Mouse (Mus musculus) liver, embryonic 13.5 days (tissue): ENCODE measurements around the gene Prkce. TPM values are rescaled to one million over a fixed set of nuclear protein-coding genes. Genes with fewer than 3 reads are reported as not detected.

Experiments
- ATAC-seq: fragments of 200-750 bp; cut with Nextera tagmentation; 2 replicates; pipeline ENCODE4 v1.8.0; 2017; ENCODE audit warnings: low read depth, mild to moderate bottlenecking, moderate number of reproducible peaks, moderate library complexity
- DNase-seq: peaks from one replicate; pipeline ENCODE4 v3.0.0; 2022
- H3K27ac ChIP-seq: fragments of 300-500 bp; sonication (generic); 2 replicates; pipeline ENCODE4 v1.5.1; 2015; ENCODE audit warnings: moderate library complexity, mild to moderate bottlenecking, inconsistent platforms
- H3K27me3 ChIP-seq: fragments of 300-500 bp; sonication (generic); 2 replicates; pipeline ENCODE4 v1.6.1; 2015; ENCODE audit warnings: mild to moderate bottlenecking, inconsistent platforms
- H3K36me3 ChIP-seq: fragments of 300-500 bp; sonication (generic); 2 replicates; pipeline ENCODE4 v1.6.1; 2015; ENCODE audit warnings: mild to moderate bottlenecking, inconsistent platforms
- H3K4me1 ChIP-seq: fragments of 300-500 bp; sonication (generic); replicated peaks from 2 replicates; pipeline ENCODE4 v1.6.1; 2015; ENCODE audit warnings: inconsistent platforms
- H3K4me2 ChIP-seq: fragments of 300-500 bp; sonication (generic); 2 replicates; pipeline ENCODE4 v1.6.1; 2015; ENCODE audit warnings: inconsistent platforms, mild to moderate bottlenecking, moderate library complexity
- H3K4me3 ChIP-seq: fragments of 300-500 bp; sonication (generic); replicated peaks from 2 replicates; pipeline ENCODE4 v1.5.1; 2015; ENCODE audit warnings: mild to moderate bottlenecking, inconsistent platforms
- H3K9ac ChIP-seq: fragments of 300-500 bp; sonication (generic); 2 replicates; pipeline ENCODE4 v1.6.1; 2015; ENCODE audit warnings: mild to moderate bottlenecking, inconsistent platforms
- H3K9me3 ChIP-seq: fragments of 300-500 bp; sonication (generic); replicated peaks from 2 replicates; pipeline ENCODE4 v1.6.1; 2016; ENCODE audit warnings: inconsistent platforms
- WGBS: fragments of 180-500 bp; shearing (Covaris S2); methylation state at CpG from one replicate; pipeline ENCODE4 v1.1.7; 2015; ENCODE audit not compliant: insufficient replicate concordance; 5-methylcytosine and 5-hydroxymethylcytosine counted together
- polyA plus RNA-seq: library from polyadenylated mRNA; unstranded; fragments of >200 nt; fragmentation: Nextera tagmentation; extraction: Ambion mirVana; gene quantifications from 2 replicates; pipeline ENCODE4 v1.2.1, GENCODE M21; 2015

Prkce gene
- polyA plus RNA-seq, 1 experiment from 2014 or later: 0.90 TPM

- no peak overlapping the region for H3K4me3 ChIP-seq
- no peaks in the 10 kb centered on the region for H3K36me3 ChIP-seq
- ATAC-seq: no peak
- no peak overlapping the region for H3K27ac ChIP-seq
- 55% methylated on average over 2 of the region's 2 CpGs for WGBS
- H3K4me1 ChIP-seq: no peaks in the 10 kb centered on the region; the same call in 1 of the 2 replicates
- H3K9ac ChIP-seq: no peak overlapping the region
- DNase-seq: no peak
- H3K4me2 ChIP-seq: no peak overlapping the region
- H3K27me3 ChIP-seq: no peaks in the 10 kb centered on the region
- H3K9me3 ChIP-seq: no peaks in the 10 kb centered on the region
Measured at GRCm38 (mm10) chr17:86433117-86433516, 265.5 kb downstream of the Prkce start.

DNA sequence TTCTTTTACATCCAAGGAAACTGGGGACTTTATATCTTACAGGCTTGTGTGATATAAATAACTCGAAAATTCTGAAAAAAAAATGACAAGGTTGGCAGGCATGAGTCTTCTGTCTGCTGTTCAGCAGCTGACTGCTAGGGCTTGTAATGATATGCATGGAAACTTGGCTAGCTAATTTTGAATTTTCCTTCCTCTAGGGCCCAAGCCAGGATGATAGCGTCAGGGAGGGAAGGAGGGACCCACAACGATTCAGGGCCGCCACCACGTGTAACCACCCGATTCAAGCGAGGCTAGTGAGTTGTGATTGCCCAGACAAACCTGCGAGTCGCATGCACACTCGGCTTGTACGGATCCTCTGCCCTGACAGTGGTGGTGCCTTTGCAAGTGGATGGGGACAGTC, 266.2 kb downstream of the Prkce start:
- 84% methylated on average over 11 of the region's 11 CpGs for WGBS
- no peaks in the 10 kb centered on the region for H3K9me3 ChIP-seq
- H3K36me3 ChIP-seq: no peaks in the 10 kb centered on the region
- no peak for DNase-seq
- no peak overlapping the region for H3K27ac ChIP-seq
- no peaks in the 10 kb centered on the region; the same call in 1 of the 2 replicates for H3K4me1 ChIP-seq
- H3K27me3 ChIP-seq: no peaks in the 10 kb centered on the region
- H3K4me3 ChIP-seq: no peak overlapping the region
- no peak overlapping the region for H3K9ac ChIP-seq
- no peak overlapping the region for H3K4me2 ChIP-seq
- ATAC-seq: no peak

- no peak overlapping the region for H3K27ac ChIP-seq
- DNase-seq (no peak), ATAC-seq (no peak)
- no peaks in the 10 kb centered on the region for H3K36me3 ChIP-seq
- H3K4me2 ChIP-seq: no peak overlapping the region
- 65% methylated on average over 2 of the region's 2 CpGs for WGBS
- no peak overlapping the region for H3K9ac ChIP-seq
- no peaks in the 10 kb centered on the region for H3K9me3 ChIP-seq
- no peak overlapping the region for H3K4me3 ChIP-seq
- H3K4me1 ChIP-seq: peaks cover 3% of the 10 kb centered on the region; the same call in 1 of the 2 replicates
- no peaks in the 10 kb centered on the region for H3K27me3 ChIP-seq
Measured at GRCm38 (mm10) chr17:86434781-86435180, 267.2 kb downstream of the Prkce start.

DNA sequence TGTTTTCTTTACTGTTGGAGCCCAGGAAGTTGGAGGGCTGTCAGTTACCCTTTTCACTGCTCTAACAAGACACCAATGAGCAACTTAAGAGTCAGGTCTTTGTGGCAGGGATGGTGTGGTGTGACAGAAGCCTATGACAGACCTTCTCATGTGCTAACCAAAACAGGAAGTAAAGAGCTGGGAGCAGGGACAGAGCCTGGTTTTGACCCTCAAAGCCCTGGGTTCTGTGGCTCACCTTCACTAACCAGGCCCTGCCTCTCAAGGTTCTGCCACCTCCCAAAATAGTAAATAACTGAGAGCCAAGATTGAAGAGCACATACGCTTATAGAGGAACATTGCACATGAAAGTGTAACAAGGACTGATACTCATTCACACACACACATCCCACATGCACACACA, 268.0 kb downstream of the Prkce start:
- 86% methylated on average over 1 of the region's 1 CpGs for WGBS
- H3K27me3 ChIP-seq: no peaks in the 10 kb centered on the region
- H3K9me3 ChIP-seq: no peaks in the 10 kb centered on the region
- no peak overlapping the region for H3K4me2 ChIP-seq
- no peak overlapping the region for H3K27ac ChIP-seq
- H3K4me1 ChIP-seq: peaks cover 3% of the 10 kb centered on the region; the same call in 1 of the 2 replicates
- H3K4me3 ChIP-seq: no peak overlapping the region
- no peaks in the 10 kb centered on the region for H3K36me3 ChIP-seq
- ATAC-seq (no peak), DNase-seq (no peak)
- no peak overlapping the region for H3K9ac ChIP-seq

- Histone ChIP-seq H3K9ac (no peak overlapping the region), H3K36me3 (no peaks in the 10 kb centered on the region), H3K27ac (no peak overlapping the region), H3K4me2 (no peak overlapping the region), H3K27me3 (no peaks in the 10 kb centered on the region), H3K9me3 (no peaks in the 10 kb centered on the region), H3K4me3 (no peak overlapping the region), H3K4me1 (peaks cover 3% of the 10 kb centered on the region; the same call in 1 of the 2 replicates)
- 74% methylated on average over 2 of the region's 2 CpGs for WGBS
- DNase-seq (no peak), ATAC-seq (no peak)
Measured at GRCm38 (mm10) chr17:86435984-86436383, 268.4 kb downstream of the Prkce start.

DNA sequence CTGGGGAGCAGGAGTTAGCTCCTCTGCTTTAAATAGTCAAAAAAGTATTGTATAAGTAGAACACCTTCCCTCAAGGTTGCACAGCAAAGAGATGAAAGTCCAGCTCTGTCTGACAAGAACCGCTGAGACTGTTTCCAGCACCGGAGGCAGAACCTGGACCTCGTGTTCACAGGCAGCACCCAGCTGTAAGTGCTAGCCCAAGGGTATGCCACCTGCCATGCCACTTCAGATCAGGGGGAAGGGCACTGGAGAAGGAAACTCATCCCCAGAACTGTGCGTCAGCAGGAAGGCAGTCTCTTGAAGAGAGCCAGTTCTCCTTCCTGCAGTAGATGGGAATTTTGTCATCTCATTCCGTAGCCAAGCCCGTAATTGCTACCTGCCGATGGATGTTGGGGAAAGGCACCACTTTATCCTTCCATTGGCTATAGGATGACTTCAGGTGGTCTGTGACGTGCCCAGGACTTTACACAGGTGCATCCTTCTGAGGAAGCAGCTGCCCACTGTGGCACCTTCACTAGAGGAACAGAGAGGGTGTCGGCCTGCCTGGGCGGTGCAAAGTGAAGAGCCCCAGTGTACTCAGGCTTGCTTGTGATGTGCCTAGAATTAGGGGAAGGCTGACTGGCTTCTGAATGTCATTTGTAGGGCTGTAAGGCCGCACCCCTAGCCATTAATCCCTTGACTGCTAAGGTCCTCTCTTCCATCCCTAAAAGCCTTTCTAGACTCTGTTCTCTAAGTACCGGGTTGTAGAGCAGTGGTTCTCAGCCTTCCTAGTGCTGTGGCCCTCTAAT, 269.2 kb downstream of the Prkce start:
- H3K9me3 ChIP-seq: no peaks in the 10 kb centered on the region
- no peak overlapping the region for H3K4me3 ChIP-seq
- peaks cover 3% of the 10 kb centered on the region; the same call in 1 of the 2 replicates for H3K4me1 ChIP-seq
- 70% methylated on average over 12 of the region's 12 CpGs for WGBS
- H3K36me3 ChIP-seq: no peaks in the 10 kb centered on the region
- no peaks in the 10 kb centered on the region for H3K27me3 ChIP-seq
- ATAC-seq (no peak), DNase-seq (no peak)
- H3K4me2 ChIP-seq: no peak overlapping the region
- no peak overlapping the region for H3K27ac ChIP-seq
- H3K9ac ChIP-seq: no peak overlapping the region

GRCm38 (mm10) chr17:86437516-86438277, 270.1 kb downstream of the Prkce start:
- no peak overlapping the region for H3K4me2 ChIP-seq
- H3K36me3 ChIP-seq: no peaks in the 10 kb centered on the region
- H3K27ac ChIP-seq: no peak overlapping the region
- peaks cover 3% of the 10 kb centered on the region; the same call in 1 of the 2 replicates for H3K4me1 ChIP-seq
- H3K4me3 ChIP-seq: no peak overlapping the region
- H3K9ac ChIP-seq: no peak overlapping the region
- WGBS: 67% methylated on average over 20 of the region's 20 CpGs
- DNase-seq: no peak
- H3K27me3 ChIP-seq: no peaks in the 10 kb centered on the region
- ATAC-seq: no peak
- no peaks in the 10 kb centered on the region for H3K9me3 ChIP-seq

DNA sequence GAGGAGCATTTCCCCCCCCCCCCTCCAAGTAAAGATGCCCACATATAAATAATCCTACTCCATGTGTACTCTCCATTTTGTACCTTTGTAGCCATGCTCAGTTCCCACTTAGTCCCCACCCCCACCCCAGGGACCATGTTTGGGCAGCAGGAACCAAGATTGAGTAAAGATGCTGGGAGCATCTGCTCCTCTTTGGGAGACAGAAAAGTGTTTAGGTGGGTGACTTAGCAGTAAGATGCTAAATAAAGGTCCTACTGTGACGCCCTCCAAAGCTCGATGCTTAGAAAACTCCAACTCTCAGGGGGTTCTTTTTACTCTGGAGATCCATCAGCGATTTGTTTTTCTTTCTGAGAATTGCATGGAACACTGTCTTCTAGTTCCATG, 270.7 kb downstream of the Prkce start:
- no peak overlapping the region for H3K4me2 ChIP-seq
- no peak for ATAC-seq
- H3K4me3 ChIP-seq: no peak overlapping the region
- H3K9ac ChIP-seq: no peak overlapping the region
- DNase-seq: no peak
- H3K36me3 ChIP-seq: no peaks in the 10 kb centered on the region
- H3K27ac ChIP-seq: no peak overlapping the region
- H3K9me3 ChIP-seq: no peaks in the 10 kb centered on the region
- no peaks in the 10 kb centered on the region for H3K27me3 ChIP-seq
- H3K4me1 ChIP-seq: peaks cover 3% of the 10 kb centered on the region; the same call in 1 of the 2 replicates
- WGBS: 66% methylated on average over 3 of the region's 3 CpGs

- H3K4me1 ChIP-seq: peaks cover 3% of the 10 kb centered on the region; the same call in 1 of the 2 replicates
- DNase-seq (no peak), ATAC-seq (no peak)
- H3K27ac ChIP-seq: no peak overlapping the region
- no peak overlapping the region for H3K4me2 ChIP-seq
- H3K9ac ChIP-seq: no peak overlapping the region
- no peak overlapping the region for H3K4me3 ChIP-seq
- 47% methylated on average over 5 of the region's 5 CpGs for WGBS
- H3K9me3 ChIP-seq: no peaks in the 10 kb centered on the region
- no peaks in the 10 kb centered on the region for H3K36me3 ChIP-seq
- H3K27me3 ChIP-seq: no peaks in the 10 kb centered on the region
Measured at GRCm38 (mm10) chr17:86438763-86439162, 271.2 kb downstream of the Prkce start.

DNA sequence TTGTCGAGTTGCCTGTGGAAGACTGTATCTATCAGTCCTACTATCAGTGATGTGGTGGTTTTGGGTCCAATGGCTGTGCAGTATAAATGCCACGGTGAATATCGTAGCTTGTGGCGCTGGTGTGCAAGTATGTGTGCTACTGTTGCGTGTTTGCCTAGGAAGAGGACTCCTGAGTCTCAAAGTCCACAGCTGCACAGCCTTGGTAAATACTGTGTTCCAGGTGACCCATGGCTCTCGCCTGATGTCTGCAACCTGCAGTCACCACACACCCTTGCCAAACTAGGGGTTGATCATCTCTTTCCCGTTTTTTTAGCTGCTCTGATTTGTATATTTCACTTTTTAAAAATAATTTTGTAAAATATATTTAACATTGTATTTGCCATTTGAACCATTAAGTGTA, 273.5 kb downstream of the Prkce start:
- DNase-seq (no peak), ATAC-seq (no peak)
- H3K9ac ChIP-seq: no peak overlapping the region
- no peaks in the 10 kb centered on the region for H3K36me3 ChIP-seq
- peaks cover 13% of the 10 kb centered on the region for H3K4me1 ChIP-seq
- WGBS: 66% methylated on average over 7 of the region's 7 CpGs
- no peaks in the 10 kb centered on the region for H3K27me3 ChIP-seq
- H3K4me3 ChIP-seq: no peak overlapping the region
- no peak overlapping the region for H3K27ac ChIP-seq
- H3K4me2 ChIP-seq: no peak overlapping the region
- H3K9me3 ChIP-seq: no peaks in the 10 kb centered on the region

GRCm38 (mm10) chr17:86443886-86444285, 276.3 kb downstream of the Prkce start:
- Histone ChIP-seq H3K4me2 (no peak overlapping the region), H3K9me3 (no peaks in the 10 kb centered on the region), H3K4me1 (peaks cover 13% of the 10 kb centered on the region), H3K36me3 (no peaks in the 10 kb centered on the region), H3K9ac (no peak overlapping the region), H3K4me3 (no peak overlapping the region), H3K27me3 (no peaks in the 10 kb centered on the region), H3K27ac (no peak overlapping the region)
- DNase-seq: no peak
- ATAC-seq: no peak
- 53% methylated on average over 7 of the region's 7 CpGs for WGBS
